Mouse (Mus musculus) ES-Bruce4 (cell line): Measurements from ENCODE around the gene Hist1h3g. TPM values are rescaled to one million over a fixed set of nuclear protein-coding genes. Genes with fewer than 3 reads are reported as not detected.
"Not testable (repeated sequence)": the region's sequence is repeated elsewhere in the genome, so short reads cannot be mapped to it uniquely, and the experiment has no call there.

Experiments used
- H3K27ac ChIP-seq: 2 replicates; pipeline ENCODE4 v1.5.1; 2012; ENCODE audit warnings: low read length, inconsistent platforms; ENCODE audit not compliant: insufficient read depth
- H3K27me3 ChIP-seq: 2 replicates; pipeline ENCODE4 v1.6.1; 2012; ENCODE audit warnings: mild to moderate bottlenecking, low read length, inconsistent platforms; ENCODE audit not compliant: control insufficient read depth, poor library complexity, insufficient read depth, severe bottlenecking
- H3K36me3 ChIP-seq: 2 replicates; pipeline ENCODE4 v1.6.1; 2012; ENCODE audit warnings: inconsistent platforms, mild to moderate bottlenecking, low read length, moderate library complexity; ENCODE audit not compliant: control insufficient read depth, poor library complexity, insufficient read depth, severe bottlenecking
- H3K4me1 ChIP-seq: one replicate; pipeline ENCODE4 v1.8.1; 2011; ENCODE audit warnings: low read length; ENCODE audit not compliant: control insufficient read depth, insufficient read depth
- H3K4me3 ChIP-seq: 2 replicates; pipeline ENCODE4 v1.5.1; 2011; ENCODE audit warnings: low read depth, mild to moderate bottlenecking, low read length
- H3K9ac ChIP-seq: 2 replicates; pipeline ENCODE4 v1.6.1; 2012; ENCODE audit warnings: low read depth, mild to moderate bottlenecking, inconsistent platforms; ENCODE audit not compliant: poor library complexity, severe bottlenecking
- H3K9me3 ChIP-seq: replicated peaks from 2 replicates; pipeline ENCODE4 v1.6.1; 2012; ENCODE audit warnings: mild to moderate bottlenecking, low read length, inconsistent platforms; ENCODE audit not compliant: control insufficient read depth, poor library complexity, insufficient read depth, severe bottlenecking
- CTCF ChIP-seq: IDR thresholded peaks from one replicate; pipeline ENCODE4 v1.8.1; 2011; ENCODE audit warnings: low read depth, low read length
- EP300 ChIP-seq: IDR thresholded peaks from 2 replicates; pipeline ENCODE4 v1.6.1; 2011; ENCODE audit warnings: low read depth, low read length; ENCODE audit not compliant: insufficient read depth
- POLR2A ChIP-seq: IDR thresholded peaks from one replicate; pipeline ENCODE4 v1.8.1; 2011; ENCODE audit warnings: low read length; ENCODE audit not compliant: insufficient read depth
- polyA plus RNA-seq: library from polyadenylated mRNA; stranded (reverse); fragments of >200 nt; gene quantifications from 2 replicates; pipeline ENCODE4 v1.2.4, GENCODE M21; 2011; ENCODE audit warnings: low read depth; ENCODE audit not compliant: missing spikeins, insufficient read depth, insufficient read length

The Hist1h3g gene
- polyA plus RNA-seq, 1 experiment = 8.9 TPM

- H3K9ac ChIP-seq = peak within 1 kb of the TSS; percentile 84
- peak within 1 kb of the TSS; percentile 88 for H3K4me3 ChIP-seq
- peak within 1 kb of the TSS; percentile 75 for H3K27ac ChIP-seq
- H3K9me3 ChIP-seq, H3K36me3 ChIP-seq, H3K4me1 ChIP-seq, H3K27me3 ChIP-seq: not testable (repeated sequence)
- peak; percentile 75 for TF ChIP-seq POLR2A
These were observed 7.9 kb downstream of the Hist1h3g start, which contains the start of gene Hist1h2bh for GRCm38 (mm10) chr13:23542999-23543607. Gene Hist1h2bh (minus strand): TSS chr13:23543392.

DNA sequence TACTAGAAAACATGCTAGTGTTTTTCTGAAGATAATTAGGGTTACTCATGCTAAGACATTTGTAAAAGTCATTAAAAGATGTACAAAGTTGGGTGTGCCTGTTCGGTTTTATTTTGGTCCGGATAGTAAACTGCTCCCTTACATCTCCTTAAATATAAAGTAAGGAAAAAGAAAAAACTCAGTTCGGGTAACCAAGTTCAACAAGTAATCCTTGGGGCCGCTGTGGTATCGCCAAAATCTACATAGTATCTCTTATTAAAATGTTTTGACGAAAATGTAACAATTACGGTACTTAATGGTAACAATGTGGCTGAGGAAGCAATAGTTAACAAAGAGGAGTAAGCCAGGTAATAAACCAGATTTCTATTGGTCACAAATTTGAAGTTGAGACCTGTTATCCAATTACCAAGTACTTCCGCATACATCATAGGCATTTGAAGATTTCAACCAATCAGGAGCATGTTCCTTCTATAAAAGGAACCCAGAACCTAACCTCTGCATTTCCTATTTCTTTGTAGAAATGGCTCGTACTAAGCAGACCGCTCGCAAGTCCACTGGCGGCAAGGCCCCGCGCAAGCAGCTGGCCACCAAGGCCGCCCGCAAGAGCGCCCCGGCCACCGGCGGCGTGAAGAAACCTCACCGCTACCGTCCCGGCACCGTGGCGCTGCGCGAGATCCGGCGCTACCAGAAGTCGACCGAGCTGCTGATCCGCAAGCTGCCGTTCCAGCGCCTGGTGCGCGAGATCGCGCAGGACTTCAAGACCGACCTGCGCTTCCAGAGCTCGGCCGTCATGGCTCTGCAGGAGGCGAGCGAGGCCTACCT is 9.0 kb downstream of the Hist1h3g start, which contains the start of gene Hist1h3f:
Gene Hist1h3f, plus strand, starts transcription at position 88 of the 822 bp plus-strand sequence.
- Histone ChIP-seq H3K27ac (peak within 1 kb of the TSS; percentile 75), H3K9ac (peak within 1 kb of the TSS; percentile 84), H3K27me3 (no peaks in the 10 kb centered on the region), H3K4me3 (peak within 1 kb of the TSS; percentile 88), H3K9me3 (no peaks in the 10 kb centered on the region), H3K36me3 (no peaks in the 10 kb centered on the region), H3K4me1 (peaks cover under 1% of the 10 kb centered on the region)
- TF ChIP-seq CTCF = no peak
- TF ChIP-seq EP300 = 0 out of 2 replicates have a peak, but pooled peaks have one; percentile 6
- peak; percentile 86 for TF ChIP-seq POLR2A

DNA sequence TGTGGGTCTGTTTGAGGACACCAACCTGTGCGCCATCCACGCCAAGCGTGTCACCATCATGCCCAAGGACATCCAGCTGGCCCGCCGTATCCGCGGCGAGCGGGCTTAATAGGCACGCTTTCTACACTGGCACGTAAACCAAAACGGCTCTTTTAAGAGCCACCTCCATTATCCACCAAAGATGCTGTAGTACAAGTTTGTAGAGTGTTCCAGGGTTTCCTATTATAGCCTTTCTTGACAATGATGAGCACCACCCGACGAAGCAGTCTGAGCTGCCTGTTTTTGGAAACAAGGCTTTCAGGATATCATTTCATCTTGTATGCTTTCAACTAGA is 9.5 kb downstream of the Hist1h3g start:
- Histone ChIP-seq H3K27ac (peak overlapping the region; percentile 38), H3K4me3 (peak overlapping the region; percentile 42), H3K9ac (peak overlapping the region; percentile 84)
- H3K27me3 ChIP-seq, H3K4me1 ChIP-seq, H3K9me3 ChIP-seq, H3K36me3 ChIP-seq: not testable (repeated sequence)

GRCm38 (mm10) chr13:23546694-23547093 is 11.5 kb downstream of the Hist1h3g start:
- TF ChIP-seq EP300 = no peak
- no peak for TF ChIP-seq CTCF
- TF ChIP-seq POLR2A = no peak
- H3K27ac ChIP-seq = no peak overlapping the region

GRCm38 (mm10) chr13:23550761-23551145 is 15.5 kb downstream of the Hist1h3g start:
- H3K36me3 ChIP-seq = no peaks in the 10 kb centered on the region
- H3K9me3 ChIP-seq = no peaks in the 10 kb centered on the region
- peak overlapping the region; percentile 55 for H3K4me3 ChIP-seq
- H3K27me3 ChIP-seq = no peaks in the 10 kb centered on the region
- H3K27ac ChIP-seq = peak overlapping the region; percentile 92
- TF ChIP-seq CTCF = no peak
- TF ChIP-seq EP300 = no peak
- no peak for TF ChIP-seq POLR2A
- H3K4me1 ChIP-seq = no peaks in the 10 kb centered on the region
- H3K9ac ChIP-seq = peak overlapping the region; percentile 90

More at GRCm38 (mm10) chr13:23546694-23547093, 11.5 kb downstream of the Hist1h3g start:
- no peaks in the 10 kb centered on the region for H3K27me3 ChIP-seq
- no peaks in the 10 kb centered on the region for H3K36me3 ChIP-seq
- H3K4me1 ChIP-seq = no peaks in the 10 kb centered on the region
- no peaks in the 10 kb centered on the region for H3K9me3 ChIP-seq
- H3K4me3 ChIP-seq = no peak overlapping the region
- no peak overlapping the region for H3K9ac ChIP-seq

DNA sequence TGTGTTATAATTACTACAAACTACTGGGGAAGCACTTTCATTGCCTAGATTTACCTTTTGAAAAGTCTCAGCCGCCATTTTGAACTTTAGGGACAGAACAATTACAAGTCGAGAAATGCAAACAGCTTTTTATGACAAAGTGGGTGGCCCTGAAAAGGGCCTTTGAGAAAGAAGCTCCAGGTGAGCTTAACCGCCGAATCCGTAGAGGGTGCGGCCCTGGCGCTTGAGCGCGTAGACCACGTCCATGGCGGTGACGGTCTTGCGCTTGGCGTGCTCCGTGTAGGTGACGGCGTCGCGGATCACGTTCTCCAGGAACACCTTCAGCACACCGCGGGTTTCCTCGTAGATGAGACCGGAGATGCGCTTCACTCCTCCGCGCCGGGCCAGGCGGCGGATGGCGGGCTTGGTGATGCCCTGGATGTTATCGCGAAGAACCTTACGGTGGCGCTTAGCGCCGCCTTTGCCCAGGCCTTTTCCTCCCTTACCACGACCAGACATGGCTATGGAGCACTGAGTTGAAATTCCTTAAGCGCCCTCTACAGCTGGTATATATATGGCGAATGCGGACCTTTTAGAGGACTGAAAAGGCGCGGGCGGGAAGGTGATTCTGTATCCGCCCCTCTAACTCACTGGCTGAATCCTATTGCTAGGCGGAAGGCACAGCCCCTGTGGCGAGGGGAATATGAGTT is 16.1 kb downstream of the Hist1h3g start, which contains the start of gene Hist1h4f:
Gene Hist1h4f, minus strand, starts transcription at position 503 of the 689 bp plus-strand sequence.
- H3K27me3 ChIP-seq, H3K9me3 ChIP-seq, H3K36me3 ChIP-seq, H3K4me1 ChIP-seq: not testable (repeated sequence)
- Histone ChIP-seq H3K9ac (peak within 1 kb of the TSS; percentile 90), H3K27ac (peak within 1 kb of the TSS; percentile 92), H3K4me3 (peak within 1 kb of the TSS; percentile 85)
- TF ChIP-seq EP300 = 0 out of 2 replicates have a peak, but pooled peaks have one; percentile 46
- TF ChIP-seq POLR2A = peak; percentile 94
